Mouse (Mus musculus): Measurements from ENCODE around the gene Trim24. TPM values are rescaled to one million over a fixed set of nuclear protein-coding genes. Genes with fewer than 3 reads are reported as not detected.
"Not testable (repeated sequence)": the region's sequence is repeated elsewhere in the genome, so short reads cannot be mapped to it uniquely, and the experiment has no call there.

The Trim24 gene
- total RNA-seq (2021): 10 to 100 TPM; 34.6 to 36.8 TPM

DNA sequence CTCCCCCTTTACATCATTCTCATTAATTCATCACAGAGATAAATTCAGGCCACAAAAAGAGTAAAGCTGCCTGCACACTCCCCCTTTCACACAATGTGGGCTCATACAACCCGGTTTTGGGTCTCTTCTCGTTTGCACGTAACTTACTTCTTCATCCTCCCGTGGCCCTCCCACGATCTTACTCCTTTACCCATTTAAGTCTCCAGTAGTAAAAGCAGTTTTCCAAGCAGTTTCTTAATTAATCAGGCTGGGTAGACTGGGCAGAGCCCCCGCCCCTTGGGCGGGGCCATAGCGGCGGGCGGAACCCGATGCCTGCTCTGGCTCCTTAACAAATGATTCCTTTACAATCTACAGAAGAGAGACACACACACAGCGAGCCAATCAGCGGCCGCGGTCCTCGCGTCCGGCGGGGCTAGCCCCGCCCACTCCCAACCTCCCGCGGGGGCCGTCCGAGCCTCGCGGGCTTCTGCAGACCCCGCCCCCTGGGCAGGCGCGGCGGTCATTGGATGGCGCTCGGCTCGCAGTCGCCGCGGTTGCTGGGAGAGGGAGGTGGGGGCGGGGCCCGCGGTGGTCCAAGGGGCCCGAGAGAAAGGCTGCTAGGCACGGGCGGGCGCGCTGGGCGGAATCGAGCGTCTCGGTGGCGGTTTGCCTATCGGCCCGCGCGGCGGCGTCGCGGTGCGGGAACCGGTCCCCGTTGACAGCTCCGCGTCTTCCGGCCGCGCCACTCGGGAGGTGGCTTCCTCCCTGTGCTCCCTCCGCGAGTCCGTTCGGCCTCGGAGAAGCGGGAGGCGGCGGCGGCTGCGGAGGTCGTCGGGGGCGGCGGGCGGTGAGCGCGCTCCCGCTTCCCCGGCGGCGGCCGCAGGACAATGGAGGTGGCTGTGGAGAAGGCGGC is at the start of gene Trim24:
Trim24 (plus strand) TSS at position 567 of the 892 bp plus-strand sequence.
- intact Hi-C loops (cut with DNase I): loop anchor here (10.0 kb wide), 2 partner anchors 64 to 194 kb away; no protein-coding TSS in a partner anchor
- peak; percentile 92 to 94 for DNase-seq

DNA sequence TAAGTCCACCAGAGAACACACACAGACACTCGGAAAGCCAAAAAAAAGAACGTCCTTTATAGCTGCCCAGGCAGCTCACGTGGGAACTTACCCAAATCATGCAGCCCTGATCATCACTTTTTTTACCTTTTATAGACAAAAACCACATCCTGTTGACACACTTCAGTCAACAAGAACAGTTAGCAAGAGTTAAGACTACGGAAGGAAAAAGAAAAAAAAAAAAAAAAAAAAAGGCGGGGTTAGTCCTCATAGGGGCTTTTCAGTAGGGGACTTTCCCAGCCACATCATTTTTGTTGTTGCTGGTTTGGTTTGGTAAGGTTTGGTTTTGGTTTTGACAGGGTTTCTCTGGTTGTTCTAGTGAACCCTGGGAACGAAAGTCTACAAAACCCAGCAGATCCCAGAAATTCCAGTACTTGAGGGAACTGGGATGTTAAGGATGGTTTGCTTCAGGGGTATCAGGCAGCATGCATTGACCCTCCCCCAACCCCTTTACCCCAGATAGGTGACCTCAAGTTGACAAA is 49.0 kb upstream of the Trim24 start:
- no peak for DNase-seq
- intact Hi-C loops (cut with DNase I): no loop called here

DNA sequence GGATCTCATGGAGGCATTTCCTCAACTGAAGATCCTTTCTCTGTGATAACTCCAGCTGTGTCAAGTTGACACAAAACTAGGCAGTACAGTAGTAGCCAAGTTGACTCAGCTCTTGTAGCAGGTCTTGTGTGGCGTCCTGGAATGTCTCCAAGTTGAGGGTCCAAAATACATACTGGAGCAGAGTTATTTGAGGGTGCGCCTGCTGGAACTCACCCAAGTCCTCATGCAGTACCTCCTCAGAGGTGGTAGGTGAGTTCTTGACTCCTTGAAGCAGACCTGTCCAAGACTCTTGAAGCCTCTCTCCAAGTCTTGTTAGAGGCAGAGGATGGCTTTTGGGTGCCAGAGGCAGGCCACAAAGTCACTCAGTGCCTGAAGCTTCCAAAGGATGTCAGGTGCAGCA is 48.2 kb upstream of the Trim24 start:
- intact Hi-C loops (cut with DNase I): no loop called here
- DNase-seq: no peak

DNA sequence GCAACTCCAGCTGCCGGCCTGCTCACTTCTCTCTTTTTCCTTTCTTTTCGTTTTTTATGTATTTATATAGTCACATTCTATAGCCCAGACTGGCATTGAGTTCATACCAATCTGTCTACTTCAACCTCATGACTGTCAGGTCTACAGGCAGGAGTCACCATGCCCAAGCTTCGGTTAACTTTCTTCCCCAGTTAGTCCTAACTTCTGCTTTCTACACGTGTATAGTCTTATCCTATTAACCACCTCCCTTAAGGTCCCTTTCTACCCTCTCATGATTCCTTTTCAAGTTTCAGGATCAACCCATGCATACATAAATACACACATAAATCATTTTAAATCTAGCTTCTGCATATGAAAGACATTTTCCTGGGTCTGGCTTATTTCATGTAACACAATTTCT is 46.9 kb upstream of the Trim24 start:
- intact Hi-C loops (cut with DNase I): no loop called here
- DNase-seq: no peak

- intact Hi-C loops (cut with DNase I); DNase-seq: not testable (repeated sequence)
These were observed 45.1 kb upstream of the Trim24 start for GRCm38 (mm10) chr6:37825331-37826115.

- DNase-seq: no peak
- intact Hi-C loops (cut with DNase I): no loop called here
These were observed 41.7 kb upstream of the Trim24 start for GRCm38 (mm10) chr6:37828955-37829354.

- no peak for DNase-seq
- intact Hi-C loops (cut with DNase I): no loop called here
These were observed 41.0 kb upstream of the Trim24 start for GRCm38 (mm10) chr6:37829631-37830030.

DNA sequence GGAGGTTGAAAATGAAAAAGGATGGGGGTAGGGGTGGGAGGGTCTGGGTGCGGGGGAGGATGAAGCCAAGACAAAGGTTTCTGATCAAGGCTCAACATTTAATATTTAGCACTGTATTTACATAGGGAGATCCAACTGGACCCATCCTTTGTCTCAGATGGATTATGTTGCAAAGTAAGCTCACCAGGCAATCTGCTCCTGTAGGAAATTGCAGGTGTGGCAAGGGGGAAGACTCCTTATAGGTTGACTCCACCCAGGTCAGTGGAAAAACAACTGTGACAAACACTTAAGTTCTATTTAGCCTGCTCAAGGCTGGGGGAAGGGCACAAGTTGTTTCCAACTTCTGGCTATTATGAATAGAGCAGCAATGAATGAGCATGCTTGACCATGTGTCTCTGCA is 36.9 kb upstream of the Trim24 start:
- intact Hi-C loops (cut with DNase I): no loop called here
- DNase-seq: no peak

- intact Hi-C loops (cut with DNase I); DNase-seq: not testable (repeated sequence)
These were observed 33.6 kb upstream of the Trim24 start for GRCm38 (mm10) chr6:37836951-37837565.

DNA sequence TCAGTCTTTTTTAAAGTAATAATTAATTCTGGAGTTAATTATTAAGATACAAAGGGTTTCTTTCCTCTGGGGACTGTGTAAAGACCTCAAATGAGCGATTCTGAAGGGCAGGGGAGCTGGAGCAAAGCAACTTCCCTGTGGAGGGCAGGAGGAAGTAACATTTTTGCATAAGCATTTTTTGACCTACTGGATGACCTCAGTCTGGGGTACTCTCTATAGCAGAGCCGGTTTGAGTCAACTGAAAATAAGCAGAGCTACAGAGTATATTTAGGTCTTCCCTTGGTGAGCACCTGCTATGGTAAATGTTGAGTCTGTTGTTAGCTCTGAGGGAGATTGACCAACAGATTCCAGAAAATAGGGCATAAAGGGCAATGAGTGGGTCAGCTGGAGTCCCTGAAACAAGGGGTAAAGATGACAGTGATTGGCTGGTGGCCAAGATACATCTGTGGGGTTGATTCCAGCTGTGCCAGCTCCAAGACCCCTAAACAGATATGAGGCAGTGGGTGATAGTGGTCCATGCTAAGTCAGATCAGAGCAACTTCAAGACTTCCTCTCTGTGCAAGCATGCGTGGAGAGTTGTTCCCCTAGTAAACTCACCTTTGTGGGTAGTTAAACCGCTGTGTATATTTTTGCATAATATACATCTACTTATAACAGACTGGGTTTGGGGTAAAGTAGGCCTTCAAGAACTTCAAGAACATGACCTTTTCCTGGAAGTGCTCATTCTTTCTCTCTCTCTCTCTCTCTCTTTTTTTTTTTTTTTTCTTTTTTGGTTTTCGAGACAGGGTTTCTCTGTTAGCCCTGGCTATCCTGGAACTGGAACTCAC is 27.6 kb upstream of the Trim24 start:
- no peak for DNase-seq
- intact Hi-C loops (cut with DNase I): no loop called here

- DNase-seq: no peak
- intact Hi-C loops (cut with DNase I): no loop called here
These were observed 26.9 kb upstream of the Trim24 start for GRCm38 (mm10) chr6:37843647-37844273.

DNA sequence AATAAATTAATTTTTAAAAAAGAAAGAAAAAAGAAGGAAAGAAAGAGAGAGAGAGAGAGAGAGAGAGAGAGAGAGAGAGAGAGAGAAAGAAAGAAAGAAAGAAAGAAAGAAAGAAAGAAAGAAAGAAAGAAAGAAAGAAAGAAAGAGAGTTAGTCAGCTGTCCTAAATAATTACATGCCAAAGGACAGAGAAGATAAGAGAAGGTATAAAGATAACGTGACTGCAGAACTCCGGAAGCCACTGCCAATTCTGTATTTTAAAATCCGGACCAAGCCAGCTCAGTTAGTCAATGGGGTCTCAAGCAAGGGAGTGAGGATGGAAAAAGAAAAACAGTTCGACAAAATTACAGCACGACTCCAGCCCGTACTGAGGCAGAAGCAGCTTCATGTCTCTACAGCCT is 25.7 kb upstream of the Trim24 start:
- DNase-seq; intact Hi-C loops (cut with DNase I): not testable (repeated sequence)

DNA sequence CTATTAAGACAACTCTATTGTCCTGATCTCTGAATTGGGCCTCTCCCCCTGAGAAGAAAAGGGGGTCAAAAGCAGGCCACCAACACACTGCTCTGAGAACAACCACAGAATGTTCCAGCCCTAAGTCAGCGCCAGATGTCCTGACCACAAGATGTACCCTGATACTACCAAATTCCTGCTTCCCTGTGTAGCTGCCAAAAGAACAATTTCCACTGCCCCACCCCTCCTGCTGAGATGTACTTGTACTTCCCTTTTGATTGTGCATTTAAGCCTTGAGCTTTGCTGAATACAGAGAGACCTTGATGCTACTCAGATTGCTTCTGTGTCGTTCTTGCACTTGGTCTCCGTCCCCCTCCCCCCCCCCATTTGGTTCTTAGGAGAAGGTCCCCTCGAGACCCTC is 23.1 kb upstream of the Trim24 start:
- intact Hi-C loops (cut with DNase I); DNase-seq: not testable (repeated sequence)

DNA sequence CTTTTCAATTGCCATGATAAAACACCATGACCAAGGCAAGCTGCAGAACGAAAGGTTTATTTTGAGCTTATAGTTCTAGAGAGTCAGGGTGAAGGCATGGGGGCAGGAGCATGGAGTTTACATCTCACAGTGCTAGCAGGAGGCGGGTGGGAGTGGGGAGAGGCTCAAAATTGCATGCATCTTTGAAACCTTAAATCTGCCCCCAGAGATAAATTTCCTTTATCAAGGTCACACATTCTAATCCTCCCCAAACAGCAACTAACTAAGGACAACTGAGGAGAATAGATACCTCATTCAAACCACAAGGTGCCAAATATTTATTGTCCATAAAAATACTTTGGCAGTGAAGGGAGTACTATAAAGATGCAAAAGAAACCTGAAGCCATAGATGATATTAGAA is 19.3 kb upstream of the Trim24 start:
- intact Hi-C loops (cut with DNase I): no loop called here
- DNase-seq: no peak

- intact Hi-C loops (cut with DNase I): no loop called here
- no peak for DNase-seq
These were observed 17.3 kb upstream of the Trim24 start for GRCm38 (mm10) chr6:37853289-37853688.

DNA sequence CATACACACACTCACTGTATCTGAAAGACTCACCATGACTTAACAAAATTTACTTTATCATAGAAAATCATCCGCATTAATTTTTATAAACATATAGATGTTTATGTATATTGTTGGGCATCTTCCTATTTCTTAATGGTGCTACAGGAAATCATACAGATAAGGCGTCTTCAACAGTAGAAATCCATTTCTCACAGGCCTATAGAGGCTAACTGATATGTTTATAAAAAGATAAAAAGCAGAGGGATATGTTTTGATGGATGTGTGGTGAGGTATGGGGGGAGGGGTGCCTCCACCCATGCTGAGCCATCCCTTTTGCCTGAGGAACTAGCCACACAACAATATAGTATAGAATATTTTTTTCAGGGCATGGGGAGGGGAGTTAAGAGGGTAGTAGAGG is 15.2 kb upstream of the Trim24 start:
- intact Hi-C loops (cut with DNase I): no loop called here
- DNase-seq: no peak

DNA sequence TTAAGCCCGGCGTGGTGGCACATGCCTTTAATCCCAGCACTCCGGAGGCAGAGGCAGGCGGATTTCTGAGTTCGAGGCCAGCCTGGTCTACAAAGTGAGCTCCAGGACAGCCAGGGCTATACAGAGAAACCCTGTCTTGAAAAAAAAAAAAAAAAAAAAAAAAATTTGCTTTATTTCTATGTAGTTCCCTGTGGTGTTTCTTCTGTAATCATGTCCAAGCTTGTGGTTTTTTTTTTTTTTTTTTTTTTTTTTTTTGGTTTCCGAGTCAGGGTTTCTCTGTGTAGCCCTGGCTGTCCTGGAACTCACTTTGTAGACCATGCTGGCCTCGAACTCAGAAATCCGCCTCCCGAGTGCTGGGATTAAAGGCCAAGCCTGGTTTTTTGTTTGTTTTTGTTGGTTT is 14.3 kb upstream of the Trim24 start:
- intact Hi-C loops (cut with DNase I); DNase-seq: not testable (repeated sequence)

GRCm38 (mm10) chr6:37857196-37857874 is 13.3 kb upstream of the Trim24 start:
- intact Hi-C loops (cut with DNase I): no loop called here

DNA sequence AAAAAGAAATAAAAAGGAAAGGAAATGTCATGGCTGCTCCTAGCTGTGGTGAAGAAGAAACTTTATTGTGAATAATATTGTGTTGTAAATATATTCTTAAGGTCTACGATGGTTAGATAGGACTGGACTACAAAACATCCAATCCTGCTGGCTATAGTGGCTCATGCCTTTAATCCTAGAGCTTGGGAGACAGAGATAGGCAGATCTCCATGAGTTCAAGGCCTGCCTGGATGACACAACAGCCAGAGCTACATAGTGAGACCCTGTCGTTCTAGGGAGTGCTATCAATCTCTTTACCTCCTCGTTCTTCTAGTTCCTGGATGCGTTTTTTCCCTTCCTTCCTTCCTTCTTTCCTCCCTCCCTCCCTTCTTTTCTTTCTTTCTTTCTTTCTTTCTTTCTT is 12.5 kb upstream of the Trim24 start:
- intact Hi-C loops (cut with DNase I): no loop called here
- no peak for DNase-seq

More at GRCm38 (mm10) chr6:37857196-37857874, 13.3 kb upstream of the Trim24 start:
- no peak for DNase-seq

Data from heart, postnatal 36 days (tissue).